8 mouse cellular contexts compared by ENCODE assay signal in the genomic region with DNA sequence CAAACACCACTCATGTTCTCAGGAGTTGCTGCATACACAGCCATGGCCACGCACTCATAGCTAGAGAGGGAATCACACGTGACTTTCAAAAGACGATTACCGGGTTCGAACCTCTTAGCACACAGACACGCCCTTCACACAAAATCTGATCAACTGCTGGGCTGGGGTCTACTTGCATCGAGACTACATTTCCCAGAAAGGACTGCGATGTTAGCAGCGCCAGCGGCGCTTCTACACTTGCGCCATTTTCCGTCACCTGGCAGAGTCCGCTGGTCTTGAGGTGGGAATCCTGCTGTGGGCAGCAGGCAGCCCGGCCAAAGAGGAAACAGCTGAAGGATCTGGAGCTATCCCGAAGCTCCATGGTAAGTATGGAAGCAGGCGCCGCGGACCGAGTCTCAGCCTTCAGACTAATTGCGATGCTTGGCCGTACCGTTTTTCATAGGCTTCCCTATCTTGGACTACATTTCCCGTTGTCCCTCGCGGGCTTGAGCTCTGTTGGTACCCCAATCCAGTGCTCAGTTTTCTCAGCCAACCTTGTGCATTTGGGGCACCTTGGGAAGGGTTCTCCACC. TPM values are rescaled to one million over a fixed set of nuclear protein-coding genes. Genes with fewer than 3 reads are reported as not detected.
DNase-seq lines count a peak whose midpoint lies in the region; ATAC-seq lines count a peak whose summit lies in the region.

A gene (plus strand): TSS at position 259 of the 571 bp plus-strand sequence.

- H3K9ac ChIP-seq in hindbrain, embryonic 16.5 days (ENCODE audit: low read depth, low read length): peak within 1 kb of the TSS; percentile 63

- ATAC-seq in activated CD4-positive, CD25-positive, alpha-beta regulatory T cell, adult 4 months: peak; percentile 49
- peak; percentile 96 for ATAC-seq in hindbrain, embryonic 16.5 days

- H3K4me2 ChIP-seq in hindbrain, embryonic 16.5 days (ENCODE audit: low read length): peak within 1 kb of the TSS; percentile 59

- peak within 1 kb of the TSS; percentile 49 for H3K4me3 ChIP-seq in hindbrain, embryonic 16.5 days (ENCODE audit: low read length)

- H3K27ac ChIP-seq in hindbrain, embryonic 16.5 days (ENCODE audit: low read depth, low read length): peak within 1 kb of the TSS; percentile 75

- no peaks in the 10 kb centered on the region for H3K4me1 ChIP-seq in hindbrain, embryonic 16.5 days (ENCODE audit: control insufficient read depth, insufficient read depth, low read depth, low read length)

- no peaks in the 10 kb centered on the region for H3K27me3 ChIP-seq in hindbrain, embryonic 16.5 days (replicated peaks; ENCODE audit: control insufficient read depth, insufficient read depth, low read length)

- under 1% methylated on average over 26 of the region's 26 CpGs for WGBS in hindbrain, embryonic 16.5 days

- H3K9me3 ChIP-seq in hindbrain, embryonic 16.5 days (ENCODE audit: control insufficient read depth, low read length): no peaks in the 10 kb centered on the region

- peak; percentile 76 to 84 for DNase-seq in cerebellum, postnatal 36 days
- peak; percentile 82 to 91 for DNase-seq in frontal cortex, postnatal 36 days (ENCODE audit: low spot score in 2 of 2)
- peak; percentile 82 to 87 for DNase-seq in layer of hippocampus, postnatal 36 days
- peak; percentile 33 for DNase-seq in lung, postnatal 14 days
- peak; percentile 82 for DNase-seq in retina, embryonic 14.5 days (ENCODE audit: low spot score)
- peak; percentile 80 for DNase-seq in yolk sac, embryonic 10.5 days (ENCODE audit: low spot score)

- H3K36me3 ChIP-seq in hindbrain, embryonic 16.5 days (ENCODE audit: control insufficient read depth, insufficient read depth, low read length): no peaks in the 10 kb centered on the region

RNA-seq across cellular contexts. Expression of the gene that starts here (rescaled TPM):
- under 1 TPM; 0.24 to 0.31 TPM for polyA plus RNA-seq in activated CD4-positive, CD25-positive, alpha-beta regulatory T cell, adult 4 months (2017; shearing (Covaris generic))
- 7.7 and 8.0 TPM in 2 replicates for polyA plus RNA-seq in hindbrain, embryonic 16.5 days (2015; fragmentation: Nextera tagmentation; extraction: Ambion mirVana)
- total RNA-seq in layer of hippocampus, postnatal 36 days (2021): 1 to 10 TPM; 6.0 to 8.0 TPM

Comparison
In these comparisons a context has a peak if more than half of its experiments do, and no peak if none do; other contexts are left out.
1. Peak in every context shown above with its lines: DNase-seq, ATAC-seq, H3K4me3 ChIP-seq and H3K27ac ChIP-seq.
2. Peak in ATAC-seq in activated CD4-positive, CD25-positive, alpha-beta regulatory T cell, adult 4 months; RNA of the gene not detected or under 1 TPM.
3. DNase-seq: peak in every context shown above with its lines; median percentile 86 in frontal cortex, postnatal 36 days; 84 in layer of hippocampus, postnatal 36 days; 82 in retina, embryonic 14.5 days; 80 in cerebellum, postnatal 36 days; 80 in yolk sac, embryonic 10.5 days; 33 in lung, postnatal 14 days.